Mouse (Mus musculus) MN1 (cell line): ENCODE measurements around the gene Negr1.

Experiments used
- DNase-seq: peaks from one replicate; pipeline ENCODE4 v3.0.0-alpha.2; 2016; ENCODE audit warnings: low spot score

Gene Negr1

DNA sequence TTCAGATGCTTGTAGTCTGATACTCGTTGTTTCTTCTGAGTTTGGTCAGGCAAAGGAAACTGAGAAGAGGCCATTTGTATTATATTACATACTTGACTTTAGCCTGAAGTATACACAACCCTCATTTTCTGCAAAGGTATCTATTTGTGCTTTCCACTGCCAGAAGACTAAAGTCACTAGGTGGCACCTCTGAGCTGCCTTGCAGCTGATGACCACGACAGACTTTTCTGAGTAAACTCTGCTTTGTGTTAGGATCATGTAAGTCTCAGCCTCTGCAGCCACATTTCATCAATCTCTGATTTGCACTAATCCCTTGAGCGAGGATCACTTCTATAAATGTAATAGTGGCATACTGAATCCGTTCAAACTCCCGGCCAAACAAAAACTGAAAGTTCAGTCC, 671.1 kb downstream of the Negr1 start:
- peak; percentile 7 for DNase-seq

DNA sequence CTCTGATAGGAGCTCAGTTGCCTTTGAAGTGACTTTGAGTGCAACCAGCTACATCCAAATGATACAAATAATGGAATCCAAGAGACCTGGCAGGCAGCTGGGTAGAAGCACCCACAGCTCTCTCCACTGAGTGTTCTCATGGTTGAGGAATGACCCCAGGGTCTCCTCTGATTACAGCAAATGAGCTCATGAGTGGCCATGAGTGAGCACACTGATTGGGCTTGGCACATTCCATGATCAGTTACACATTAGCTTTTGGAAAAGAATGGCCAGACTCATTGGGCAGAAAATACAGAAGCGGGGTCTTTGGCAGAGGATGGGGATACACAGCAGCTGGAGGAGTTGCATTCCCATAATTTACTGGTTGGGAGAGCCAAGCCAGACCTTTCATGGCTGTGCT, 678.6 kb downstream of the Negr1 start:
- no peak for DNase-seq

DNA sequence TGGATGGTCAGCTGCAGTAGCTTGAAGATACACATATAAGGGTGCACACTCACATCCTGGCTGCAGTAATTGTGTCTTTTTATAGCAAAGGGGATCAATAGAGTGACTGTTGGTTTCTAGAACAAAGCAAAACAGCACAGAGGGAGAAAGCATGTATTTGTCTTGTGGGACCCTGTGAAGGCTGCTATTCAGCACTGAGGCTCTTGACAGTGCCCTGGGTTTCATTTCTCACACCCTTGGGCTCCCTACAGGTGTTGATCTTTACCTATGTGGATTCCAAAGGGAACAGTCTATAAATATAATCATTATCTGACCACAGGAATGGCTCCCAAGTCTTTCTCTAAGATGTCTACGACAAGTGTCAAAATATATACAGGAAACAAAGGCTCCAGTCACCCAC, 693.9 kb downstream of the Negr1 start:
- no peak for DNase-seq

DNA sequence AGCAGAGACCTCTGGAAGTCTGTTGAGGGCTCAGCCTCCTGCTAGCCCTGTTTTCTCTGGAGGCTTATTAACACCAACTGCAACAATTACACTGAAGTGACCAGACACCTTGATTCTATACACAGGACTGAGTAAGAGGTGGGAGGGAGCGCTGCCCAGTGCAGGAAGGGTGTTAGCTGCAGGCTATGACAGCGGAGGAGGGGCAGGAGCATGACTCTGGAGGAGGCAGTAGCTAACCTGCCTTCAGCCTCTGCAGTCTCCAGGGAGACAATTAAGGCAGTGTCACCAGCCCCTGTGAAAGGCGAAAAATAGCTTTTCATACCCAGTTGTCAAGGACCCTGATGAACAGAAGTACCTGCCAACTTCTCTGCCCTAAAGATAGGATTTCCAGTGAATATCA, 694.3 kb downstream of the Negr1 start:
- no peak for DNase-seq

DNA sequence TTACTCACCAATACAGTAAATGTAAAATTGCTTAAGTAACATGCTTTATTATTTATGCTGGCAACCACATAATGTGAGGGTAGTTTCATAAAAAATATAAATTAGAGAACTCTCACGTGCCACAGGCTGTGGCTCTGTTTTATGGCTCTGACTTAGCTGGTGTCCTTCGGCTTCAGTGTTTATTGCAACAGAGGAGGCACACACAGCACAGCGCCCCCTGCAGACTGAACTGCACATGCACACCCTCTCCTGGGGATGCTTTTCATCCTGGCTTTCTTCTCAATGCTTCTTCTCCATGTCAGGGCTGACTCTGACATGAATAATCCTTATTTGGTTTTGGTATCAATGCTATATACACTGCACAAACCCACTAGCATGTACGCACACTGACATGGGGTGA, 707.1 kb downstream of the Negr1 start:
- no peak for DNase-seq

DNA sequence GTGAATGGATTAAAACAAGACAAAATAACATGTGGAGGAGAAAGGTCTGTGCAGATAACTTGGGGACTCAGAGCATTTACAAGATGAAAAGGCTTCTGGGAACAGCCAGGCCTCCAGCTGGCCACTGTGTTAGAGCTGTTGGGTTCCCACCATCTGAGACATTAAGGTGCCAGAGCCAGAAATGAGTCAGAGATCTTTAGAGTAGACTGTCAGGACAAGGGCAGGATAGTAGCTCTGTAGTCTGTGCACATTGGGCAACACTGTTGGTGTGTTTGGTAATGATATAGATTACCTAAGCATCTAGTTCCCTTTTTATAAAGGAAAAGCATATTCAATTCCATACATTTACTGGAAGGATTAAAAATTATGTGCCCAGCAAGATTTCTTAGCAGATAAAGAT, 710.8 kb downstream of the Negr1 start:
- no peak for DNase-seq

DNA sequence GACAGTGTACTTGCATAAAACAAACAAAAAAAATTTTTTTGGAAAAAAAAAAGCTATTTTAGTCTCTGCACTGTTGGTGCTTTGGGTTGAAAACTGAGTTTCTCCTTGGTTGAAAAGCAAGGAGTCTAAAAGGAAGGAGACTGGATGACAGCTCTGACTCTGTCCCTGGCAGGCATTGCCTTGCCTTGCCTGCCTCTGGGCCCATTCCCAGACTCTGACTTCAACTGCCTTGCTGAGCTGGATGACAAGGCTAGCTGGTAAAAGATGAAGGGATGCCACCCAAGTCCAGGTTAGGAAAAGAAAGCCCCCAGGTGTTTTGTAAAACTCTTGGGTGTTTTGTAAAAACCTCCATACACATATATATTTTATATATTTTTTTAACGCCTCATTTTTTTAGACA, 712.5 kb downstream of the Negr1 start:
- DNase-seq: no peak

DNA sequence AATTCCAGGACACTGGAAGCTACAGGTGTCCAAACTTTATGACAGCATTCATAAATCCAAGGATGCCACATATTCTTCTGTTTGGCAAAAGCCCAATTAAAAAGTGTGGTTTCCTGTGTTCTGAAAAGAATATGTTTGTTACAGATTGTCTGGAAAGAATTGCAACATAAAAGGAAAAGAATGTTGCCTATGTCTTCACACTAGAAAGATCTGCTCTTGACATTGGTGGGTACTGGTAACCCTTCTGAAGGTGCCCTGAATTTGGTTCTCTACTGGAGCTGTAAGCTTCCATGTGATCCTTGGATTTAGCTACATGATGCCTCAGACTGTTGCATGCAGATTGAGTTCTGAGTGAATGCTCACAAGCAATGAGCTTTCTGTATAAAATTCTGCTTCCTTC, 718.1 kb downstream of the Negr1 start:
- no peak for DNase-seq

DNA sequence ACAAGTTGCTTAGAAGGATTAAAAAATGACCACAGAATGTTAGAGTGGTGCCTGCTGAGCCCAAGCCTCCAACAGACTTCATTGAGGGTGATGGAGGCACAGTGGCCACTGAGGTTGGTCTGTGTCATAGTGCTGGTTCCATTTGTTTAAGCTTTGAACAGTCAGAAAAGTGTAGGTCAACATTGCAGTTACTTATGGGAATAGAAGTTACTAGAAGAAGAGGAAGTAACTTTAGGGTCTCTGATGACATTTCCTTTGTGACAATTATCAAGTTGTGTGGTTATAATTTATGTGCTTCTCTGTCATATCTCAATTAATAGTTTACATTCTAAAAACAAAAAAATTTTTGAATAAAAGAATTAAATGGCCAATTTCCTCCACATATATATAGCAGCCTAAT, 719.7 kb downstream of the Negr1 start:
- no peak for DNase-seq

DNA sequence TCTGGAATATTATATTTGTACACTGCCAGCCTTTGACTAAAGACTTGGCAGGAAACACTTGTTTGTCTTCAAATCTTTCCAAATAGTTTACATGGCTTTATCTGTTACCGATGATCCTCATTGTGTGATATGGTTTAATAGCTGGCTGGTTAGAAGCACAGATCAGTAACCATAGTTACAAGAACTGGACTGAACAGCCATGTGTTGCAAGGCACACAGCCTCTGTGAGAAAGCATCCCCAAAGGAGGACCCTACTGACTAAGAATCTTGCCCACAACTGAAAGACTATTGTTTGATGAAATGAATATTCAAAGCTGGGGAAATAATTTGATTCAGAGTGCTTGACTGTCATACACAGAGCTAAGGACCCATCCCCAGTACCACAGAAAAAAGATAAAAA, 729.7 kb downstream of the Negr1 start:
- DNase-seq: no peak

DNA sequence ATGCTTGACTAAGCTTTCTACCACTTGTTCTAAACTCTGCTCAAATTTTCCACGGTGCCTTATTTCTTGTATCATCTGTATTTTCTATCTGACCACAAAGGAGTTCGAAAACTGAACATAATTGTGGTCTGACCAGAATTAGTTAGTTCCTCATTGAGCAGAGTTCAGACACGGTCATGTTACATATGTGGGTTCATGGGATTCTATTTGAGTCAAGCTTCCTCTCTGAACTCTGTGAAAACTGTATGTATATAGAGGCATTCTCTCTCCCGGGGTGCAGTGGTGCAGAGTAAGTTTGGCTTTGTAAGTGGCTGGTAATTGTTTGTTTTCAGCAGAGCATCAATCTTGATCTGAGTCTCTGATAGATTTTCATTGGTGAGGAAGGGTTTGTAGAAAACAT, 735.6 kb downstream of the Negr1 start:
- DNase-seq: no peak

DNA sequence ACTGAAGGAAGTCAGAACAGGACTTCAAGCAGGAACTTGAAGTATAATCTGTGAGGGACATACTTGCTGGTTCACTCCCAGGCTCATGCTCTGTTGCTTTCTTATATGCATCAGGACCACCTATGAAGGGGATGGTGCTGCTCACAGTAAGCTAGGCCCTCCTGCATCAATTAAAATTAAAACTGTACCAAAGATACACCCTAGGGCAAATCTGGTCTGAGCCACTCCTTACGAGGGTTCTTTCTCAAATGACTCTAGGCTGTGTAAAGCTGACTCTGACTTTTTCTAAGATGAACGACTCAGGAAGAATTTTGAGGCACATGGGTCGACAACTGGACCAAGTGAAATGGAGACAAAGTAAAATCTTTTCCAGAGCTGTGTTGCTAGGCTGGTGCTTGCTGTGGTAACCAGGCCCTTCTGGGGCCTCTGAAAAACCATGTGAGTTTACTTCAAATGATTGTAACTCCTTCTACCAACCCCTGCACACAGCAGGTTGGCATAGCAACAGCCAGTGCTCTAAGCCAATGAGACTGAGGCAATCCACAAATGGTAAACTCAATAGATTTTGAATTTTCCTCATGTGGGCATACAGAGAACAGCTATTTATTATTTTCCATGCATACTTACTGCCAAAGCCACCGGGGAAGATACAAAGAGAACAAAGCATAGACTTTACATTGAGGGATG, 742.0 kb downstream of the Negr1 start:
- DNase-seq: no peak

DNA sequence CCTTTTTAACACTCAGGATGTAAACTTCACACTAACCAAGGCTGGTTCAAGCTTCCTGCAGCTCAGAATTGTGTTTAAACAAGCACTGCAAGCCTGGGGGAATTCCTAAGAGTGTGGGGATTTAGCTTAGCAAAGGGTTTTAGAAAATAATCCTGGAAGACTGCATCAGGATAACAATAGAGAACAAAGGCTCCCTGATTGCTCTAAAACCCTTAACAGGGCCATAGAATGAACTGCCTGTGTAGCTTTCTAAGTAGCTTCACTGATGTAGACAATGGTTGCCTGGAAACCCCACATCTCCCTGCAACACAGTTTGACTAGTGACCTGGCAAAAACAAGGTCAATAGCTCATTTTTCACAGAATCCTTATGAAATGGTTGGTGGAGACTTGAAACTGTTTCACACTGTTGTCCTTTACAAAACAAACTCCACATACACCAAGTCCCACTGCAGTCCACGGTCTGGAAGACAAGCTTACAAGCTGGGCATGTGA, 759.5 kb downstream of the Negr1 start:
- no peak for DNase-seq

DNA sequence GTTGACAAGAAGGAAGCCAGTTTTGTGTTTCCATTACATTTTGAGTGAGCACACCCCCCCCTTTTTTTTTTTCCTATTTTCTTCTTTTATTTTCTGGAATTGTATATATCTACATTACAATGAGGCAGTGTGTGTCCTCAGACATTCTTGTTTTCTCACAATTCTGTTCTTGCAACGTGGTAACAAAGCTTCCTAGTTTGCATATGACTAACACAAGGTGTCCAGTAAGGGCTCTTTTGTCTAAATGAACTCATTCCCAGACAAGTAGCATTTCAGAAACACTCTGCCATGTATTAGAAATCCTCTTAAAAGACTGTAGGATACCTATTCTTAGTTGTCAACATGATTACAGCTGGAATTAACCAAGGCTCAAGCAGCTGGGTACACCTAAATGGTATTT, 760.2 kb downstream of the Negr1 start:
- DNase-seq: no peak

DNA sequence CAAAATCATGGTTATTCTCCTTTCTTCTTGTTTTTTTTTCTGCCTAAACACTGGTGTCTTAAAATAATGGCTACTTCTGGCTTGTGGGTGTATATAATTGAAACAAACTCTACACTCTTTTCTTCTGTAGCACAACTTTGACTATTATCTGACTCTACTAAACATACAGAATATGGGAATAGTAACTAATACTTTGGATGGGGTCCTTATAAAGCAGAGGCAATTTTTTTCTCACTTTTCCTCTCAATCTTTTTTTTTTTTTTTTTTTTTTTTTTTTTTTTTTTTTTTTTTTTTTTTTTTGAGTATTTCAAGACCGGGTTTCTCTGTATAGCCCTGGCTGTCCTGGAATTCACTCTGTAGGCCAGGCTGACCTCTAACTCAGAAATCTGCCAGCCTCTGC, 772.6 kb downstream of the Negr1 start:
- no peak for DNase-seq

DNA sequence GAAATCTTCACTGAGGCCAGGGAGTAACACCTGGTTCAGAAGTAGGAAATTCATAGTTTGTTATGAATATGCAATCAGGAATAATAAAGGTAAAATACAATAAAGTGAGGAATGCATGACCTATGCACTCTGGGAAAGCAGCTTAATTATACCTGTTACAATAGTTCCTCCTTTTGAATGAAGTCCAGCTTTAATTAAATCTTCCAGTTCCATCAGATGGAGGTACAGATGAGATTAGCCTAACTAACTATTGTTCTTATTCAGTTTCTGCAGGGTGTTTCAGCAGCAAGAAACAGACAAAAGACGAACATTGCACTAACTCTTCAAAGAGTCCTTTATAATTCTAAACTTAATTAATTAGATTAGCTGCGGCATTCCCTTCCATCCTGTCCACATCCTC, 787.9 kb downstream of the Negr1 start:
- no peak for DNase-seq

DNA sequence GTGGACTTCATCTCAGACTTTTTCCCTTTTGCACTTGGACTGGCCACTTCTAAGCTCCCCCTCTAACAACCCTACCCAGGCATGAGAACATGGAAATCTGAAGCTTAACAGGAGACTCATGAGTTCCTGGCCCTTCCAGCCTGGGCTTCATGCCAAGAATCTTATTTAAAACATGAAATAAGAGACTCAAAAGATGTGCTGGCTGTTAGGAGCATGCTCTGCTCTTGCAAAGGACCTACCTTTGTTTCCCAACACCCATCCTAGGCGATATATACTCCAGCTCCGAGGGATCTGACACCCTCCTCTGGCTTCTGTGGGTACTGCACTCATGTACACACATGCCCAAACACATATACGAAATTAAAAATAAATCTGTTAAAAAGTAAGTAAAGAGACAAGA, 797.3 kb downstream of the Negr1 start:
- peak; percentile 10 for DNase-seq

DNA sequence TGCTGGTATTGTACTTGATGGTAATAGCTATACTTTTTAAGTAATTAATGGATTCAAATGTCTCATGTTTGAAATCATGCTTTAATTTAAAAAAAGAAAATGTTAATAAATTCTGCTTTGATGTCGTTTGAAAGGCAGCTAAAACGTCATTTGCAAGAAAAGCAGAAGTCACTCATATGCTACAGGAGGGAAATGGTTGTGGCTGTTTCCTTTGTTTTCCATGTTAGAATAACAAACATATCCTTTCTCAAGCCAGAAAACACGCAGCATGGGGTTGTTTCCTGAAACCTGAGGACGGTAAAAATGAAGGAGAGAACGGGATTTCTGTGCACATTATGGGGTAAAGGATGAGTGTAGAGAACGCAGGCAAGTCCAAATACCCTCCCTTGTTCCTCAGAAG, 798.2 kb downstream of the Negr1 start:
- no peak for DNase-seq
